Mouse (Mus musculus) liver, postnatal 0 days (tissue): ENCODE data around the gene Fhit. TPM values are rescaled to one million over a fixed set of nuclear protein-coding genes. Genes with fewer than 3 reads are reported as not detected.

Source experiments
- ATAC-seq: fragments of 200-750 bp; cut with Nextera tagmentation; 2 replicates; pipeline ENCODE4 v1.8.0; 2017; ENCODE audit warnings: mild to moderate bottlenecking, moderate library complexity
- DNase-seq: peaks from one replicate; pipeline ENCODE4 v3.0.0-alpha.2; 2016
- H3K27ac ChIP-seq: fragments of 300-500 bp; sonication (generic); 2 replicates; pipeline ENCODE4 v1.5.1; 2014; ENCODE audit warnings: antibody characterized with exemption, moderate library complexity, mild to moderate bottlenecking, low read depth
- H3K27me3 ChIP-seq: fragments of 300-500 bp; sonication (generic); 2 replicates; pipeline ENCODE4 v1.6.1; 2014; ENCODE audit warnings: low read length, control low read depth, mixed read lengths; ENCODE audit not compliant: insufficient read depth
- H3K36me3 ChIP-seq: fragments of 300-500 bp; sonication (generic); replicated peaks from 2 replicates; pipeline ENCODE4 v1.6.1; 2014; ENCODE audit warnings: mild to moderate bottlenecking, control low read depth, low read length, moderate library complexity, mixed read lengths; ENCODE audit not compliant: insufficient read depth
- H3K4me1 ChIP-seq: fragments of 300-500 bp; sonication (generic); 2 replicates; pipeline ENCODE4 v1.6.1; 2014; ENCODE audit warnings: antibody characterized with exemption, mild to moderate bottlenecking, control low read depth; ENCODE audit not compliant: insufficient read depth
- H3K4me2 ChIP-seq: fragments of 300-500 bp; sonication (generic); 2 replicates; pipeline ENCODE4 v1.6.1; 2014; ENCODE audit warnings: low read depth, mild to moderate bottlenecking, low read length, moderate library complexity, mixed read lengths
- H3K4me3 ChIP-seq: fragments of 300-500 bp; sonication (generic); 2 replicates; pipeline ENCODE4 v1.5.1; 2014; ENCODE audit warnings: low read depth, low read length
- H3K9ac ChIP-seq: fragments of 300-500 bp; sonication (generic); replicated peaks from 2 replicates; pipeline ENCODE4 v1.6.1; 2014; ENCODE audit warnings: mild to moderate bottlenecking, moderate library complexity
- H3K9me3 ChIP-seq: fragments of 300-500 bp; sonication (generic); 2 replicates; pipeline ENCODE4 v1.6.1; 2016; ENCODE audit warnings: mild to moderate bottlenecking, control low read depth, low read length, mixed read lengths
- CTCF ChIP-seq: sonication (generic); IDR thresholded peaks from 2 replicates; pipeline ENCODE4 v1.5.1; 2016; ENCODE audit warnings: antibody characterized with exemption, low read depth
- EP300 ChIP-seq: IDR thresholded peaks from 2 replicates; pipeline ENCODE4 v1.6.1; 2016; ENCODE audit warnings: antibody characterized with exemption, low read depth, mild to moderate bottlenecking
- WGBS: fragments of 180-500 bp; shearing (Covaris S2); extraction: QIAGEN DNeasy Blood & Tissue Kit; methylation state at CpG from one replicate; pipeline ENCODE4 v1.1.7; 2014; ENCODE audit not compliant: insufficient replicate concordance; 5-methylcytosine and 5-hydroxymethylcytosine counted together
- polyA plus RNA-seq: library from polyadenylated mRNA; unstranded; fragments of >200 nt; fragmentation: Nextera tagmentation; extraction: Ambion mirVana; gene quantifications from 2 replicates; pipeline ENCODE4 v1.2.1, GENCODE M21; 2015

The Fhit gene
- polyA plus RNA-seq, 1 experiment from 2014 or later: 8.1 TPM

DNA sequence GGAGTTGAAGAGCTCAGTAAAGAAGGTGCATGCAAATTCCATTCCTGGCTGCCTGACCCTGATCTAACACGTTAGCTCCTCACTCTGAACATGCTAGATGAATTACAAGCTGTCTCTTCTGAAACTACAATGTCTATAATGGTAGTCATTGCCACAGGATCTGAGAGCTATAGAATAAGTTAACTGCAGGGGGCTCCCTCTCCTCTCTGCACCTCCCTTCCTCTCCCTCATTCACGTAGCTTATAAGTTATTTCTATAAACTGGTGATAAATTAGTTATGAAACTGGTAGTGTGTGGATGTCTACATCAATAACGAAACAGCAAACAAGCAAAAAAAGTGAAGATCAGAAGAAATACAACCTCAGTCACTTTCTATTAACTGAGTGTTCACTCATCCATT, 860.9 kb downstream of the Fhit start:
- WGBS: 60% methylated on average over 3 of the region's 3 CpGs
- Histone ChIP-seq H3K36me3 (no peaks in the 10 kb centered on the region), H3K27me3 (no peaks in the 10 kb centered on the region), H3K9me3 (no peaks in the 10 kb centered on the region), H3K4me1 (no peaks in the 10 kb centered on the region), H3K27ac (no peak overlapping the region), H3K9ac (no peak overlapping the region), H3K4me2 (no peak overlapping the region), H3K4me3 (no peak overlapping the region)
- TF ChIP-seq EP300: no peak
- 0 out of 2 replicates have a peak, but pooled peaks have one; percentile 2 for TF ChIP-seq CTCF
- no peak for ATAC-seq
- no peak for DNase-seq

DNA sequence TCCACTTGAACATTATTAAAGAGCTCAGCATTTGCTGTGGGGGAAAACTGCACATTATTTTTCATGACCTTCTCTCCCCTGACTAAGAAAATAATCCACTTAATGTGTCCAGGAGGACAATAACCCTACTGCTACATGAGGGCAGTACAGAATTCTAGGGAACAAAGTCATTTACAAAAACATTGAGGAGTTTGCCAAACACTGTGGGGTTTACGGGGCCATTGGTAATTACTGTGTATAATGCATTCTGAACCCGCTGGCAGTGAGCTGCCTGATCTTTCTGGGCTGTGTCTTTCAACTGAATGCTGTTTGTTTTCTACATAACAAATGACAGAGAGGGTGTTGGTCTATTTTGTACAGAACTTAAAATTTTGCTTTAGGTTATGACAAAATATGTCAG, 862.8 kb downstream of the Fhit start:
- 86% methylated on average over 2 of the region's 2 CpGs for WGBS
- Histone ChIP-seq H3K36me3 (no peaks in the 10 kb centered on the region), H3K27ac (no peak overlapping the region), H3K4me2 (no peak overlapping the region), H3K4me3 (no peak overlapping the region), H3K9me3 (no peaks in the 10 kb centered on the region), H3K27me3 (no peaks in the 10 kb centered on the region), H3K4me1 (no peaks in the 10 kb centered on the region), H3K9ac (no peak overlapping the region)
- no peak for ATAC-seq
- TF ChIP-seq CTCF (no peak), EP300 (no peak)
- no peak for DNase-seq

DNA sequence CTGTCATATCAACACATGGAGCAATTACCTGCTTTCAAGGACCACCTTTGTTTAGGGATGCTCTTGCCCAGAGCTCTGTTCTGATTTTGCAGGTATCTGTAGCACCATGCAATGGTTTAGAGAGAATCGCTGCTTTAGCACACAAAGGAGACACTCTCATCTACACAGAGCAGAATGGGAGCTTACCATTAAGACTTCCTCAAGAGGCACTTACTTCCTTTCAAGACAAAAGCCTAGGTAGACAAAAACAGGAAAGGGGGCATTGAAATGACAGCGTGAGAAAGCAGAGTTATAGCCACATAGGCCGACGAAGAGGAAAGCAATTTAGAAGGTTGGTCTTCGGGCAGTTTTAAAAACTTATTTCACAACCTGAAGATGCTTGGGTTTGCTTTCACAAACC, 872.8 kb downstream of the Fhit start:
- no peak overlapping the region for H3K4me2 ChIP-seq
- no peak overlapping the region for H3K9ac ChIP-seq
- H3K36me3 ChIP-seq: no peaks in the 10 kb centered on the region
- no peaks in the 10 kb centered on the region for H3K27me3 ChIP-seq
- H3K4me3 ChIP-seq: no peak overlapping the region
- WGBS: 37% methylated on average over 5 of the region's 5 CpGs
- ATAC-seq: no peak
- no peaks in the 10 kb centered on the region for H3K9me3 ChIP-seq
- TF ChIP-seq CTCF (no peak), EP300 (no peak)
- no peak overlapping the region for H3K27ac ChIP-seq
- DNase-seq: no peak
- H3K4me1 ChIP-seq: no peaks in the 10 kb centered on the region

- Histone ChIP-seq H3K4me1 (no peaks in the 10 kb centered on the region), H3K9me3 (no peaks in the 10 kb centered on the region), H3K9ac (no peak overlapping the region), H3K36me3 (no peaks in the 10 kb centered on the region), H3K4me3 (no peak overlapping the region), H3K4me2 (no peak overlapping the region), H3K27me3 (no peaks in the 10 kb centered on the region), H3K27ac (no peak overlapping the region)
- TF ChIP-seq EP300 (no peak), CTCF (no peak)
- ATAC-seq (no peak), DNase-seq (no peak)
- 72% methylated on average over 6 of the region's 6 CpGs for WGBS
These were observed 875.8 kb downstream of the Fhit start for GRCm38 (mm10) chr14:10286027-10286426.

GRCm38 (mm10) chr14:10228708-10229107, 933.1 kb downstream of the Fhit start:
- H3K36me3 ChIP-seq: no peaks in the 10 kb centered on the region
- H3K9ac ChIP-seq: no peak overlapping the region
- no peak overlapping the region for H3K27ac ChIP-seq
- DNase-seq (no peak), ATAC-seq (no peak)
- TF ChIP-seq EP300: no peak
- TF ChIP-seq CTCF: no peak
- H3K4me3 ChIP-seq: no peak overlapping the region
- no peak overlapping the region for H3K4me2 ChIP-seq
- WGBS: 72% methylated on average over 5 of the region's 5 CpGs
- no peaks in the 10 kb centered on the region for H3K4me1 ChIP-seq
- H3K9me3 ChIP-seq: no peaks in the 10 kb centered on the region
- no peaks in the 10 kb centered on the region for H3K27me3 ChIP-seq

GRCm38 (mm10) chr14:10221847-10222246, 940.0 kb downstream of the Fhit start:
- Histone ChIP-seq H3K36me3 (no peaks in the 10 kb centered on the region), H3K27me3 (no peaks in the 10 kb centered on the region), H3K4me2 (no peak overlapping the region), H3K9me3 (no peaks in the 10 kb centered on the region), H3K27ac (no peak overlapping the region), H3K9ac (no peak overlapping the region), H3K4me1 (no peaks in the 10 kb centered on the region), H3K4me3 (no peak overlapping the region)
- ATAC-seq (no peak), DNase-seq (no peak)
- TF ChIP-seq EP300 (no peak), CTCF (no peak)
- 82% methylated on average over 2 of the region's 2 CpGs for WGBS

DNA sequence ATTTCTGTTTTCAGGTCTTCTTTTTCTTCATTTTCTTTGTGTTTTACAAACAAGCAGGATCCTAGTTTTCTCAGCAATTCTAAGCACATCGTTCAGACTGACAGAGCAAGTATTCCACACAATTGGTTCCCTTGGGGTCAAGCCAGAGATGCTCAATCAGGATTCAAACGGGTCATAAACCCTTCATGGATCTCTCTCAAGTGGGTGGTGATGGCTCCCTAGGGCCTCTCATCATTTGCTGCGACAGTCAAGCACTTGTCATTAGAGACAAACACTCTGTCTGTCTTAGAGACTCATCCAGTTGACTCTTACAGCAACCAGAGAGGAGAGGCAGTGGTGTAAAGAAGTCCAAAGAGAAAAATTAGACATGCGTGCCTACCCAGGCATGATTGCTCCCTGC, 948.6 kb downstream of the Fhit start:
- Histone ChIP-seq H3K36me3 (no peaks in the 10 kb centered on the region), H3K9ac (no peak overlapping the region), H3K4me1 (no peaks in the 10 kb centered on the region), H3K27ac (no peak overlapping the region), H3K4me2 (no peak overlapping the region), H3K9me3 (no peaks in the 10 kb centered on the region), H3K4me3 (no peak overlapping the region), H3K27me3 (no peaks in the 10 kb centered on the region)
- ATAC-seq (no peak), DNase-seq (no peak)
- WGBS: 52% methylated on average over 4 of the region's 4 CpGs
- no peak for TF ChIP-seq EP300
- TF ChIP-seq CTCF: no peak
